Mouse (Mus musculus): ENCODE data around the gene Ttc39a. TPM values are rescaled to one million over a fixed set of nuclear protein-coding genes. Genes with fewer than 3 reads are reported as not detected.
A peak's percentile ranks its signal among the peaks of the same experiment; 100 is the strongest.
"Not testable (repeated sequence)": the region's sequence is repeated elsewhere in the genome, so short reads cannot be mapped to it uniquely, and the experiment has no call there.

Ttc39a gene
- total RNA-seq (2014; fragmentation: Nextera tagmentation) = 3.3 and 5.1 TPM in 2 replicates
- 2.0 and 2.6 TPM in 2 replicates for total RNA-seq (2017)

- 0 out of 2 replicates have a peak, but pooled peaks have one; percentile 3 for ATAC-seq (replicated peaks; ENCODE audit: low FRiP score, low TSS enrichment, poor library complexity, severe bottlenecking)
Measured at GRCm38 (mm10) chr4:109406486-109407175, at the start of gene Ttc39a. Ttc39a (plus strand) TSS chr4:109406623.

- ATAC-seq (replicated peaks; ENCODE audit: low FRiP score, low TSS enrichment, poor library complexity, severe bottlenecking) = no peak
Measured at GRCm38 (mm10) chr4:109378107-109378506, 28.3 kb upstream of the Ttc39a start.

GRCm38 (mm10) chr4:109382457-109382856 lies 24.0 kb upstream of the Ttc39a start:
- no peak for ATAC-seq (replicated peaks; ENCODE audit: low FRiP score, low TSS enrichment, poor library complexity, severe bottlenecking)

- no peak for ATAC-seq (replicated peaks; ENCODE audit: low FRiP score, low TSS enrichment, poor library complexity, severe bottlenecking)
Measured at GRCm38 (mm10) chr4:109385599-109385998, 20.8 kb upstream of the Ttc39a start.

GRCm38 (mm10) chr4:109393229-109393779 lies 13.1 kb upstream of the Ttc39a start:
- peak; percentile 56 for ATAC-seq (replicated peaks; ENCODE audit: low FRiP score, low TSS enrichment, poor library complexity, severe bottlenecking)

- peak; percentile 79 for ATAC-seq (replicated peaks; ENCODE audit: low FRiP score, low TSS enrichment, poor library complexity, severe bottlenecking)
Measured at GRCm38 (mm10) chr4:109393902-109394301, 12.5 kb upstream of the Ttc39a start.

- ATAC-seq (replicated peaks; ENCODE audit: low FRiP score, low TSS enrichment, poor library complexity, severe bottlenecking) = peak; percentile 22; the same call in 1 of the 2 replicates
Measured at GRCm38 (mm10) chr4:109394314-109395074, 11.9 kb upstream of the Ttc39a start.

- ATAC-seq (replicated peaks; ENCODE audit: low FRiP score, low TSS enrichment, poor library complexity, severe bottlenecking) = no peak
Measured at GRCm38 (mm10) chr4:109400366-109400980, 6.0 kb upstream of the Ttc39a start.

GRCm38 (mm10) chr4:109401176-109401689 lies 5.2 kb upstream of the Ttc39a start:
- no peak for ATAC-seq (replicated peaks; ENCODE audit: low FRiP score, low TSS enrichment, poor library complexity, severe bottlenecking)

GRCm38 (mm10) chr4:109404908-109405307 lies 1.5 kb upstream of the Ttc39a start:
- not testable (repeated sequence) for ATAC-seq (replicated peaks; ENCODE audit: low FRiP score, low TSS enrichment, poor library complexity, severe bottlenecking)

- no peak for ATAC-seq (replicated peaks; ENCODE audit: low FRiP score, low TSS enrichment, poor library complexity, severe bottlenecking)
Measured at GRCm38 (mm10) chr4:109405415-109405814, 1.0 kb upstream of the Ttc39a start.

- ATAC-seq (replicated peaks; ENCODE audit: low FRiP score, low TSS enrichment, poor library complexity, severe bottlenecking) = peak; percentile 66
Measured at GRCm38 (mm10) chr4:109406054-109406485, 353 bp upstream of the Ttc39a start.

GRCm38 (mm10) chr4:109407176-109407520 lies 725 bp downstream of the Ttc39a start:
- ATAC-seq (replicated peaks; ENCODE audit: low FRiP score, low TSS enrichment, poor library complexity, severe bottlenecking) = no peak

- ATAC-seq (replicated peaks; ENCODE audit: low FRiP score, low TSS enrichment, poor library complexity, severe bottlenecking) = no peak
Measured at GRCm38 (mm10) chr4:109407701-109408485, 1.5 kb downstream of the Ttc39a start.

GRCm38 (mm10) chr4:109410681-109411376 lies 4.4 kb downstream of the Ttc39a start:
- peak; percentile 83 for ATAC-seq (replicated peaks; ENCODE audit: low FRiP score, low TSS enrichment, poor library complexity, severe bottlenecking)

- peak; percentile 38 for ATAC-seq (replicated peaks; ENCODE audit: low FRiP score, low TSS enrichment, poor library complexity, severe bottlenecking)
Measured at GRCm38 (mm10) chr4:109411377-109411967, 5.0 kb downstream of the Ttc39a start.

GRCm38 (mm10) chr4:109412233-109412632 lies 5.8 kb downstream of the Ttc39a start:
- no peak for ATAC-seq (replicated peaks; ENCODE audit: low FRiP score, low TSS enrichment, poor library complexity, severe bottlenecking)

- no peak for ATAC-seq (replicated peaks; ENCODE audit: low FRiP score, low TSS enrichment, poor library complexity, severe bottlenecking)
Measured at GRCm38 (mm10) chr4:109417998-109418397, 11.6 kb downstream of the Ttc39a start.

Data from megakaryocyte-erythroid progenitor cell, adult 5-6 weeks (primary cell).